Mouse (Mus musculus) forebrain, embryonic 16.5 days (tissue): ENCODE results near the gene Tmem242. TPM values are rescaled to one million over a fixed set of nuclear protein-coding genes. Genes with fewer than 3 reads are reported as not detected.

Source experiments
- ATAC-seq: fragments of 200-750 bp; cut with Nextera tagmentation; 2 replicates; pipeline ENCODE4 v1.8.0; 2017; ENCODE audit warnings: mild to moderate bottlenecking, moderate library complexity
- H3K27ac ChIP-seq: fragments of 300-500 bp; sonication (generic); 2 replicates; pipeline ENCODE4 v1.5.1; 2014; ENCODE audit warnings: low read length, control low read depth
- H3K27me3 ChIP-seq: fragments of 300-500 bp; sonication (generic); replicated peaks from 2 replicates; pipeline ENCODE4 v1.6.1; 2014; ENCODE audit warnings: low read length; ENCODE audit not compliant: control insufficient read depth, insufficient read depth
- H3K36me3 ChIP-seq: fragments of 300-500 bp; sonication (generic); 2 replicates; pipeline ENCODE4 v1.6.1; 2014; ENCODE audit not compliant: control insufficient read depth, insufficient read depth
- H3K4me1 ChIP-seq: fragments of 300-500 bp; sonication (generic); replicated peaks from 2 replicates; pipeline ENCODE4 v1.6.1; 2014; ENCODE audit warnings: low read length; ENCODE audit not compliant: control insufficient read depth, insufficient read depth
- H3K4me2 ChIP-seq: fragments of 300-500 bp; sonication (generic); 2 replicates; pipeline ENCODE4 v1.6.1; 2014; ENCODE audit warnings: mild to moderate bottlenecking, low read length, control low read depth
- H3K4me3 ChIP-seq: fragments of 300-500 bp; sonication (generic); replicated peaks from 2 replicates; pipeline ENCODE4 v1.5.1; 2014; ENCODE audit warnings: mild to moderate bottlenecking, low read length, control low read depth
- H3K9ac ChIP-seq: fragments of 300-500 bp; sonication (generic); replicated peaks from 2 replicates; pipeline ENCODE4 v1.6.1; 2014; ENCODE audit warnings: low read depth, low read length, control low read depth
- H3K9me3 ChIP-seq: fragments of 300-500 bp; sonication (generic); 2 replicates; pipeline ENCODE4 v1.6.1; 2016; ENCODE audit warnings: low read length; ENCODE audit not compliant: control insufficient read depth
- WGBS: fragments of 180-500 bp; shearing (Covaris S2); extraction: QIAGEN DNeasy Blood & Tissue Kit; methylation state at CpG from one replicate; pipeline ENCODE4 v1.1.7; 2014; 5-methylcytosine and 5-hydroxymethylcytosine counted together
- polyA plus RNA-seq: library from polyadenylated mRNA; unstranded; fragments of >200 nt; fragmentation: Nextera tagmentation; extraction: Ambion mirVana; gene quantifications from 2 replicates; pipeline ENCODE4 v1.2.1, GENCODE M21; 2015

Tmem242 gene
- polyA plus RNA-seq, 1 experiment from 2014 or later: 93.1 TPM

DNA sequence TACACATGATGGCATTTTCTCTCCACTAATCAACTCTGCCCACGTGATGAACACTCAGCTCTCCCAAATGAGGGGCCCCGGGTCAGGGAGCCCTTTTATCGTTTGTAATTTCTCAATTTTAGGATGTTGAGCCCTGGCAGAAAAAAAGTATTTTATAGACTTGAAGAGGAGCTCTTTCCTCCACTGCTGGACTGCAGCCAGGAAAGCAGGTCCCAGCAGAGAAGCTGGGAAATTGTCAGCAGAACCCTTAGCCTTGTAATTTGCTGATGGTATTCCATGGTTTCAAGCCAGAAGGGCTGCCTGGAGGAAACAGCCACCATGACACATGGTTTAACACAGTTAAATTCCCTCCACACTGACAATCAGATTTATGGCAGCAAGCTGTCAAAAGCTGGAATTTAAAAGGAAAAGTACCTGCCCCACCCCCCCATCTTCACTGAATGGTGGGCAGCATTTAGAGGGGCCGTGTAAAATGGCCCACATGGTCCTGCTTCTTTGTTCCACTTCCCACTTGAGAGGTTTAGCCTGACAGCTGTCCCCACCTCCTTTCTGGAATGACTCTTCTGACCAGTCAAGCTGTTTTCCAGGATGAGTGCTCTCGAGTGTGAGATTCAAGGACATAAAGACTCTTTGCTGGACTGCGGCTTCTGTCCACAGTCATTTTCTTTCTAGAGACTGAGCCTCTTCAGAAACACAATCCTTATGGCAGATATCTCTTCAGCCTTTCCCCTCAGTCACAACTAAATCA lies 20.1 kb downstream of the Tmem242 start:
- Histone ChIP-seq H3K27me3 (no peaks in the 10 kb centered on the region), H3K36me3 (no peaks in the 10 kb centered on the region), H3K27ac (no peak overlapping the region), H3K4me3 (no peak overlapping the region), H3K9me3 (no peaks in the 10 kb centered on the region), H3K4me1 (no peaks in the 10 kb centered on the region), H3K4me2 (no peak overlapping the region), H3K9ac (no peak overlapping the region)
- 66% methylated on average over 6 of the region's 6 CpGs for WGBS
- ATAC-seq: no peak

DNA sequence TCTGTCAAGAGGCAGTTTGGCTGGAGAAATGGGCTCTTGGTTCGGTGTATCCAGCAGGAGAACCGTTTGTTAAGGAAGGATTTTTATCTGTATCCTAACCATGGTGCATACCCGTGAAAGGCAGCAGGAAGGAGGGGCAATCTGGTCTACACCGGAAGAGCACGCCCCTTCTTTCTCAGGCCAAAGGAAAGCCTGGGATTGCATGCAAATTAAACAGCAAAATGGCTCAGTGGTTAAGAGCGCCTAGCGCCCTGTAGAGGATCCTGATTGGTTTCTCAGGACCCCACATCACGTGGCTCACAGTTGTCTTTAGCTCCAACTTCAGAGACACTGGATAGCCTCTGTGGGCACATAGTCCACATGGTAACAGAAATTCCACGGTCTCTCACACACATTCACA lies 21.0 kb downstream of the Tmem242 start:
- no peak overlapping the region for H3K4me3 ChIP-seq
- H3K27ac ChIP-seq: no peak overlapping the region
- no peaks in the 10 kb centered on the region for H3K4me1 ChIP-seq
- no peaks in the 10 kb centered on the region for H3K36me3 ChIP-seq
- H3K27me3 ChIP-seq: no peaks in the 10 kb centered on the region
- no peak overlapping the region for H3K9ac ChIP-seq
- no peak for ATAC-seq
- H3K4me2 ChIP-seq: no peak overlapping the region
- H3K9me3 ChIP-seq: no peaks in the 10 kb centered on the region
- WGBS: 90% methylated on average over 9 of the region's 9 CpGs

DNA sequence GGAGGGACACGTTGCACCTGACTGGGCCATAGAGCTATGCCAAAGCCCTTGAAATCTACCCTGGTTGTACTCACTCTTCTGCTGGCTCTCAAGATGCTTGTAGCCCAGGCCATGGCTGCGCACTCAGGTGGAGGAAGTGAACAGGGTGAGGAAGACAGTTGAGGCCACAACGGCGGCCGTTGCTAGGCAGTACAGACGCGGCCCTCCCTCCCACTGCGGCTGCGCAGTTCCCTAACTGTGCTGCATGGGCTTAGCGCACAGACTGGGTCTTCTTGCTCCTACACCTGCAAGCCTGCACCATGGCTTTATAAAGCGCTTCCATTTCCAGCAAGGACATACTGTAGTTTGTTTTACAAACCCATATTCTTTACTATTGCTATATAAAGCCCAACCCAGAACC lies 21.5 kb downstream of the Tmem242 start, which contains the start of gene Ldhal6b:
TSS of gene Ldhal6b (minus strand) at position 223 of the 400 bp plus-strand sequence.
- Histone ChIP-seq H3K4me1 (no peaks in the 10 kb centered on the region), H3K27ac (no peak within 1 kb of the TSS), H3K27me3 (no peaks in the 10 kb centered on the region), H3K4me3 (no peak within 1 kb of the TSS), H3K9me3 (no peaks in the 10 kb centered on the region), H3K4me2 (no peak within 1 kb of the TSS), H3K36me3 (no peaks in the 10 kb centered on the region), H3K9ac (no peak within 1 kb of the TSS)
- no peak for ATAC-seq
- WGBS: 98% methylated on average over 11 of the region's 11 CpGs

DNA sequence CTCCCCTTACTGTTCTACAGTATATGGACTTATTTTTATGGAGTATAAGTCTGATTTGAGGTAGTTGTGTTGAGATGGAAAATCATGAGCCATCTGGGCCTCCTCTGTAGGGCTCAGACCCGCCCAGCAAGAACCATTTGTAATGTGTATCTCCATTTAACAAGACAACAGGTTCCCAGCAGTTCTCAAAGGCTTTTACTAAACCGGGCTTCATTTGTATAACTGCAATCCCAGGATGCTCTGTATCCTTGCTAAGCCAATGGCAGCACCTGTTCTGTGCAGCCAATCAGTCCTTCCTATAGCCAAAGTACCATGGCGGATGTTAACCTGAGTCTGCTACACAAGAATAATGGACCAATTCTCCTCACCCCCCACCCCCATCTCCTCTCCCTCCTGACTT lies 23.5 kb downstream of the Tmem242 start:
- Histone ChIP-seq H3K27ac (no peak overlapping the region), H3K27me3 (no peaks in the 10 kb centered on the region), H3K9me3 (no peaks in the 10 kb centered on the region), H3K4me2 (no peak overlapping the region), H3K4me3 (no peak overlapping the region), H3K9ac (no peak overlapping the region), H3K4me1 (no peaks in the 10 kb centered on the region), H3K36me3 (no peaks in the 10 kb centered on the region)
- 91% methylated on average over 3 of the region's 3 CpGs for WGBS
- no peak for ATAC-seq

DNA sequence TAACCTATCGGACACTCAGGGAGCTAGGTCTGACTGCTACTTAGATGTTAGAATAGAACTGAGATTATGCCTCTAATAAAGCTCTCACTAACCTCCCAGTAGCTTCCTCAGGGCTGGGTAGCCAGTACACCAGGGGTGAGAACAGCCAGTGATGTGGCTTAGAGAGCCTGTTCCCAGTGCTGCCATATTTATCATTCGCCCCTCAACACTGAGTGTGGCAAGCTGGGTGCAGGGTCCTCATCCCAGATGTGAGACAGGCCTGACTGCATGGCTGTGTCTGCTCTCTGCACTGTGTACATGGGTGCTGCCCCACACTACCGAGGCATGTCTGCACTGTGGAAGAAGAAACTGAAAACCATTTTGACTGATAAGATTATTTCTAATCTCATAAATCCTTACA lies 26.0 kb downstream of the Tmem242 start:
- Histone ChIP-seq H3K9me3 (no peaks in the 10 kb centered on the region), H3K4me3 (no peak overlapping the region), H3K4me2 (no peak overlapping the region), H3K27ac (no peak overlapping the region), H3K9ac (no peak overlapping the region), H3K27me3 (no peaks in the 10 kb centered on the region), H3K36me3 (no peaks in the 10 kb centered on the region; the same call in 1 of the 2 replicates), H3K4me1 (no peaks in the 10 kb centered on the region)
- 97% methylated on average over 3 of the region's 3 CpGs for WGBS
- ATAC-seq: no peak

DNA sequence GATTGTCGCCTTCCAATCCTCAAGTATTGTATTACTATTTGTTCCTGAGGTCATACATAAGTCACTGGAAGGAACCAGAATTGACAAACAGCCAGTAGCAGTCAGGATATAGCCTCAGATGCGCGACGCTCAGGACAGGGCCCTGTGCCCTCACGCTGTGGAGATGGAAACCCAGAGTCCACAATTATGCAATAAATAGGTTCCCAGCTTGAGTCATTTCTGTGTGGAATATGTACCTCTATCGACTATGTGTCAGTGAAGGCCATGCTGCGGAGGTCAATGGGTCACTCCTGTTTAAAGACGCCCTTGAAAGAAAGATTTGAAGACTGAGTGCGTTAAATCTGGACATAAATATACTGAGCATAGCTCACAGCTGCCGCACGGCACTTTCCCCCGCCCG lies 26.7 kb downstream of the Tmem242 start:
- no peak overlapping the region for H3K4me2 ChIP-seq
- no peak overlapping the region for H3K9ac ChIP-seq
- H3K4me1 ChIP-seq: no peaks in the 10 kb centered on the region
- WGBS: 94% methylated on average over 13 of the region's 13 CpGs
- ATAC-seq: no peak
- H3K4me3 ChIP-seq: no peak overlapping the region
- no peaks in the 10 kb centered on the region for H3K27me3 ChIP-seq
- H3K36me3 ChIP-seq: no peaks in the 10 kb centered on the region; the same call in 1 of the 2 replicates
- no peaks in the 10 kb centered on the region for H3K9me3 ChIP-seq
- no peak overlapping the region for H3K27ac ChIP-seq

DNA sequence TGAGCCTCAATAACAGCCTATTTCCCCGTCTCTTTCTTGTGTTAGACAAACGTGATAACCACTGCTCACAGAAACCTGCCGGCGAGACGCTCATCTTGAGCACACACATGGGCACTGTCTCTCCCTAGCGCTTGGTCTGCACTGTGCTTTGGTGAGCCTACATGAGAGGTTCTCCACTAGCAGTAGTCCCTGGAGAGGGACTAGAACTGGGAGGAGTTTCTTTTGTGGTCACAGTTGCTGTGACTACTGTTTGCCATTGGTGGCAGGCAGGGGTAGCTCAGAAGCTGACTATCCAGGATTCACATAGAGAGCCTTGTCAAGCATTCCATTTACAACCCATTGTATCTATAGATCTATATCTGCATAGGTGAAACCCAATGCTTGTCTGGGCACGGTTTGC lies 27.3 kb downstream of the Tmem242 start:
- Histone ChIP-seq H3K36me3 (no peaks in the 10 kb centered on the region; the same call in 1 of the 2 replicates), H3K27me3 (no peaks in the 10 kb centered on the region), H3K9me3 (no peaks in the 10 kb centered on the region), H3K27ac (no peak overlapping the region), H3K4me1 (no peaks in the 10 kb centered on the region), H3K9ac (no peak overlapping the region), H3K4me3 (no peak overlapping the region), H3K4me2 (no peak overlapping the region)
- ATAC-seq: no peak
- 90% methylated on average over 7 of the region's 7 CpGs for WGBS

DNA sequence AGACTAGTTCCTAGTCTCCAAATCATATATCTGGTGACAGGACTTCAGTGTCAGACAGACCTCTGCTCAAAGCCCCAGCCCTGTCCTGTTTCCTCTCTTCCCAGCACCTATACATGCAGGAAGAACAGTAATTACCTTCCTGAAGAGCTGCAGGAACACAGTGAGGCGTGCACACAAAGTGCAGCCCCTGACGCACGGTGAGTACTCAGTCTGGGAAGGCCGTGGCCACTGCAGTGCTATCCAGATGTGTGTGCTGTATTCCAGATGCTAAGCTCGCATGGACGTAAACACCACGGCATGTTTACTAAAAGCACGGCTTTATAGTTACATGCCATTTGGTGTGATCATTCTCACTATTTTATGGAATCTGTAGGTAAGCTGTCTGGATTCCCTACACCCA lies 27.8 kb downstream of the Tmem242 start:
- no peaks in the 10 kb centered on the region for H3K27me3 ChIP-seq
- H3K27ac ChIP-seq: no peak overlapping the region
- no peaks in the 10 kb centered on the region; the same call in 1 of the 2 replicates for H3K36me3 ChIP-seq
- H3K9ac ChIP-seq: no peak overlapping the region
- WGBS: 95% methylated on average over 8 of the region's 8 CpGs
- H3K9me3 ChIP-seq: no peaks in the 10 kb centered on the region
- no peak overlapping the region for H3K4me3 ChIP-seq
- H3K4me2 ChIP-seq: no peak overlapping the region
- H3K4me1 ChIP-seq: no peaks in the 10 kb centered on the region
- no peak for ATAC-seq

DNA sequence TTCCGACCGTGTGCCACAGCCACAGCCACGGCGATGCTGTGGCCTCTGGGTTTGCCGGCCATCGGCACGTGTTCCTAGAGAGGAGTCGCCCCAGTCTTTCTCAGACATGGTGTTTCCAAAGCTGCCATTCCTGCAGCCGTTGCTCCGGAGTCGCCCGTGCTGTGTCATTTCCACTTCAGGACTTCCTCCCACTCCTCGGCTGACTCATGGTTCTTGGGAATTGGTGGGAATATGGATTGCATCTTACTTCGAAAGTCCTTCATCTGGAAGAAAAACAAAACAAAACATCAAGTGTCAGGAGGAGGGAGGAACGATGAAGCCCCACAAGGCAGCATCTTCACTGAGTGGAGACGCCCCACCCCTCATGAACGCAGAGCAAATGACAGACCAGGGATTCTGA lies 28.9 kb downstream of the Tmem242 start:
- Histone ChIP-seq H3K36me3 (no peaks in the 10 kb centered on the region; the same call in 1 of the 2 replicates), H3K9ac (no peak overlapping the region), H3K27ac (no peak overlapping the region), H3K4me3 (no peak overlapping the region), H3K4me1 (no peaks in the 10 kb centered on the region), H3K9me3 (no peaks in the 10 kb centered on the region), H3K27me3 (no peaks in the 10 kb centered on the region), H3K4me2 (no peak overlapping the region)
- WGBS: 93% methylated on average over 17 of the region's 17 CpGs
- ATAC-seq: no peak
